Mouse (Mus musculus): ENCODE data around the gene Timm22. TPM values are rescaled to one million over a fixed set of nuclear protein-coding genes. Genes with fewer than 3 reads are reported as not detected.

The Timm22 gene
- polyA plus RNA-seq, 1 experiment from 2014 or later = 52.7 TPM

DNA sequence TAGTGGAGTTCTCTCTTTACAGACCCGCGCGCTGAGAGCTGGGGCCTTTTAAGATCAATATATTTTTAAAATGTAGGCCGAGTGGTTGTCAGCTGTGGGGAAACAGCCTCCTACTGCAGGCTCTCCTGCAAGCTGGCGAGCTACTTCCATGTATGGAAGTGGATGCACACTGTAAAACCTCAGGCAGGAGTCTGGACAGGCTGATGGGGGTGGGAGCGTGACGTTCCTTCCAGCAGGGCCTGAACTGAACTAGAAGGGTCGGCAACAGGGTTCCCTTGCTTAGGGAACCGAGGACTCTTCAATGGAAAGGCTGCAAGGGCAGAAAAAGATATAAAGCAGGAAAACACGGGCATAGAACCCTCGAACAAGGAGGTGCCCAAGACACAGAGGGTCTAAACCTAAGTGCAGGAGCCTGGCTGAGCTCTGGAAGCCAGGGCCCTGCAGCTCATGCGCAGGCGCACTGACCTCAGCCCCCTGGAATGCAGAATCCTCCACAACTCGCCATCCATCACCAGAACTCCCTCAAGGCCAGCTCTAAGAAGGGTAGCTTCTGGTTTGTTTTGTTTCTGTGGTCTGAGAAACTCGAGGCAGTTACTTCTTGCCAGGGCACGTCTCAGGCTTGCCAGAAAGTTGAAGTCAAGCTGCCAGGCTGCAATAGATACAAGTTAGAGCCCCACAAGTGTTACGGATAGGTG is 32.1 kb upstream of the Timm22 start:
- no peak overlapping the region for H3K4me3 ChIP-seq (replicated peaks)
- no peaks in the 10 kb centered on the region for H3K27me3 ChIP-seq
- H3K4me1 ChIP-seq (replicated peaks) = no peaks in the 10 kb centered on the region; the same call in 1 of the 2 replicates
- H3K27ac ChIP-seq = peak overlapping the region; percentile 41; the same call in 1 of the 2 replicates
- H3K4me2 ChIP-seq = no peak overlapping the region
- no peak for ATAC-seq (ENCODE audit: low read depth)
- DNase-seq = no peak
- H3K9ac ChIP-seq = no peak overlapping the region
- no peaks in the 10 kb centered on the region for H3K36me3 ChIP-seq
- H3K9me3 ChIP-seq (replicated peaks) = no peaks in the 10 kb centered on the region
- 61% methylated on average over 17 of the region's 17 CpGs for WGBS (ENCODE audit: insufficient replicate concordance)

DNA sequence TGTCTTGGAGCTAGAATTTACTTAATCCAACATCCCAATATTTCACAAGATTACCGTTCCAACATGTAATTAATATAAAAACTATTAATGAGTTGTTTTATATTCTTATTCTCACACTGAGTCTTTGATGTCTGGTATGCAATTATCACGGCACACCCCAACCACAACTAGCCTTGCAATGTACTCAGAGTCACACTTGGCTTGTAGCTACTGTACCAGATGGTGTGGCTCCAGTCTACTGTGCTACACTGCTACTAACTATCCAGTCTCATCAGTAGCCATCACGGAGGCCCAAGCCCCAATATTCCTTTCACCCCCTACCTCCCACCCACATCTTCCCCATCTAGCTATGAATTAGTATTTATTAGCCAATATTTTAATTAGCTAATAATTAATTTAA is 30.3 kb upstream of the Timm22 start:
- DNase-seq (no peak), ATAC-seq (ENCODE audit: low read depth) (no peak)
- 57% methylated on average over 3 of the region's 3 CpGs for WGBS (ENCODE audit: insufficient replicate concordance)
- Histone ChIP-seq H3K4me2 (no peak overlapping the region), H3K4me1 (replicated peaks) (peaks cover 8% of the 10 kb centered on the region), H3K9me3 (replicated peaks) (no peaks in the 10 kb centered on the region), H3K36me3 (no peaks in the 10 kb centered on the region), H3K27ac (no peak overlapping the region), H3K9ac (no peak overlapping the region), H3K4me3 (replicated peaks) (no peak overlapping the region), H3K27me3 (no peaks in the 10 kb centered on the region)

- no peaks in the 10 kb centered on the region for H3K36me3 ChIP-seq
- H3K4me2 ChIP-seq = no peak overlapping the region
- DNase-seq (no peak), ATAC-seq (ENCODE audit: low read depth) (no peak)
- H3K4me3 ChIP-seq (replicated peaks) = no peak overlapping the region
- H3K27ac ChIP-seq = no peak overlapping the region
- no peaks in the 10 kb centered on the region for H3K9me3 ChIP-seq (replicated peaks)
- peaks cover 8% of the 10 kb centered on the region for H3K4me1 ChIP-seq (replicated peaks)
- no peaks in the 10 kb centered on the region for H3K27me3 ChIP-seq
- WGBS (ENCODE audit: insufficient replicate concordance) = 51% methylated on average over 11 of the region's 11 CpGs
- no peak overlapping the region for H3K9ac ChIP-seq
These were observed 26.7 kb upstream of the Timm22 start for GRCm38 (mm10) chr11:76379921-76380544.

- Histone ChIP-seq H3K4me3 (replicated peaks) (no peak overlapping the region), H3K4me1 (replicated peaks) (peaks cover 8% of the 10 kb centered on the region), H3K27me3 (no peaks in the 10 kb centered on the region), H3K4me2 (no peak overlapping the region), H3K9ac (no peak overlapping the region), H3K36me3 (no peaks in the 10 kb centered on the region), H3K27ac (no peak overlapping the region), H3K9me3 (replicated peaks) (no peaks in the 10 kb centered on the region)
- ATAC-seq (ENCODE audit: low read depth) (no peak), DNase-seq (no peak)
- 64% methylated on average over 15 of the region's 15 CpGs for WGBS (ENCODE audit: insufficient replicate concordance)
These were observed 25.4 kb upstream of the Timm22 start for GRCm38 (mm10) chr11:76381201-76381885.

- DNase-seq (no peak), ATAC-seq (ENCODE audit: low read depth) (no peak)
- no peaks in the 10 kb centered on the region for H3K9me3 ChIP-seq (replicated peaks)
- H3K4me1 ChIP-seq (replicated peaks) = peaks cover 8% of the 10 kb centered on the region
- whole genome bisulfite sequencing (ENCODE audit: insufficient replicate concordance) = 82% methylated on average over 13 of the region's 13 CpGs
- H3K9ac ChIP-seq = no peak overlapping the region
- H3K4me3 ChIP-seq (replicated peaks) = no peak overlapping the region
- H3K4me2 ChIP-seq = no peak overlapping the region
- H3K27me3 ChIP-seq = no peaks in the 10 kb centered on the region
- H3K36me3 ChIP-seq = no peaks in the 10 kb centered on the region
- H3K27ac ChIP-seq = no peak overlapping the region
These were observed 23.9 kb upstream of the Timm22 start for GRCm38 (mm10) chr11:76382711-76383324.

DNA sequence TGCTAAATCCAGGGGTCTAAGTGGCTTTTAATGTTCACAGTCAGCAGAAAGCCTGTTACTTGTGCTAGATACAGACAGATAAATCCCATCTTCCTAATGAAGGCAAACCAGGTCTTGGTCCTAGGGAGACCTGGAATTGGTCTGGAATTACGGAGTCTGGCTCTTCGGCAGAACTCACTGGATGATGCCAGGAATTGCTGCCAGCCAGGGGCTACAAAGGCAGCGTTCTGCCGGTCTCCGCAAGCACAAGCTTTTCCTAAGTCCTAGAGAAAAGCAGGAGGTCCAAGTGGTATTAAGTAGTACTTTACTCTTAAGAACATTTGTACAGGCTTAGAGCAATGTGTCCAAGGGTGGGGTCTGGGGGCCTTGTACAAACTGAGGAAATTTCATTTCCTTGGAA is 22.4 kb upstream of the Timm22 start:
- H3K9ac ChIP-seq = no peak overlapping the region
- no peak for DNase-seq
- peaks cover 12% of the 10 kb centered on the region for H3K4me1 ChIP-seq (replicated peaks)
- no peak overlapping the region for H3K27ac ChIP-seq
- H3K27me3 ChIP-seq = no peaks in the 10 kb centered on the region
- no peaks in the 10 kb centered on the region for H3K9me3 ChIP-seq (replicated peaks)
- no peaks in the 10 kb centered on the region for H3K36me3 ChIP-seq
- no peak for ATAC-seq (ENCODE audit: low read depth)
- H3K4me2 ChIP-seq = no peak overlapping the region
- H3K4me3 ChIP-seq (replicated peaks) = no peak overlapping the region
- 89% methylated on average over 5 of the region's 5 CpGs for WGBS (ENCODE audit: insufficient replicate concordance)

GRCm38 (mm10) chr11:76385017-76385416 is 21.7 kb upstream of the Timm22 start:
- Histone ChIP-seq H3K9me3 (replicated peaks) (no peaks in the 10 kb centered on the region), H3K9ac (no peak overlapping the region), H3K27ac (no peak overlapping the region), H3K36me3 (no peaks in the 10 kb centered on the region), H3K4me1 (replicated peaks) (peaks cover 8% of the 10 kb centered on the region), H3K4me3 (replicated peaks) (no peak overlapping the region), H3K4me2 (no peak overlapping the region), H3K27me3 (no peaks in the 10 kb centered on the region)
- no peak for ATAC-seq (ENCODE audit: low read depth)
- no peak for DNase-seq
- 73% methylated on average over 4 of the region's 4 CpGs for WGBS (ENCODE audit: insufficient replicate concordance)

GRCm38 (mm10) chr11:76385746-76386145 is 21.0 kb upstream of the Timm22 start:
- no peaks in the 10 kb centered on the region for H3K27me3 ChIP-seq
- no peaks in the 10 kb centered on the region for H3K36me3 ChIP-seq
- WGBS (ENCODE audit: insufficient replicate concordance) = 68% methylated on average over 3 of the region's 3 CpGs
- H3K4me2 ChIP-seq = no peak overlapping the region
- no peak overlapping the region for H3K4me3 ChIP-seq (replicated peaks)
- ATAC-seq (ENCODE audit: low read depth) = no peak
- H3K4me1 ChIP-seq (replicated peaks) = 0 out of 2 replicates have a peak, but pooled peaks cover 3% of the 10 kb centered on the region
- no peaks in the 10 kb centered on the region for H3K9me3 ChIP-seq (replicated peaks)
- no peak for DNase-seq
- no peak overlapping the region for H3K27ac ChIP-seq
- no peak overlapping the region for H3K9ac ChIP-seq

- DNase-seq = no peak
- no peak for ATAC-seq (ENCODE audit: low read depth)
- H3K36me3 ChIP-seq = no peaks in the 10 kb centered on the region
- no peak overlapping the region for H3K27ac ChIP-seq
- H3K9ac ChIP-seq = no peak overlapping the region
- no peak overlapping the region for H3K4me3 ChIP-seq (replicated peaks)
- no peaks in the 10 kb centered on the region for H3K27me3 ChIP-seq
- no peaks in the 10 kb centered on the region for H3K9me3 ChIP-seq (replicated peaks)
- H3K4me1 ChIP-seq (replicated peaks) = 0 out of 2 replicates have a peak, but pooled peaks cover 3% of the 10 kb centered on the region
- WGBS (ENCODE audit: insufficient replicate concordance) = 69% methylated on average over 1 of the region's 1 CpGs
- H3K4me2 ChIP-seq = no peak overlapping the region
These were observed 19.7 kb upstream of the Timm22 start for GRCm38 (mm10) chr11:76387097-76387496.

GRCm38 (mm10) chr11:76388711-76389110 is 18.0 kb upstream of the Timm22 start:
- no peak overlapping the region for H3K27ac ChIP-seq
- no peak overlapping the region for H3K9ac ChIP-seq
- no peak for ATAC-seq (ENCODE audit: low read depth)
- WGBS (ENCODE audit: insufficient replicate concordance) = 57% methylated on average over 7 of the region's 7 CpGs
- no peaks in the 10 kb centered on the region for H3K36me3 ChIP-seq
- H3K27me3 ChIP-seq = no peaks in the 10 kb centered on the region
- no peak overlapping the region for H3K4me3 ChIP-seq (replicated peaks)
- peak overlapping the region; percentile 29; the same call in 1 of the 2 replicates for H3K4me2 ChIP-seq
- H3K4me1 ChIP-seq (replicated peaks) = 0 out of 2 replicates have a peak, but pooled peaks cover 3% of the 10 kb centered on the region
- no peaks in the 10 kb centered on the region for H3K9me3 ChIP-seq (replicated peaks)
- DNase-seq = no peak

GRCm38 (mm10) chr11:76392532-76392931 is 14.2 kb upstream of the Timm22 start:
- WGBS (ENCODE audit: insufficient replicate concordance) = 78% methylated on average over 7 of the region's 7 CpGs
- no peak overlapping the region for H3K4me2 ChIP-seq
- no peak overlapping the region for H3K4me3 ChIP-seq (replicated peaks)
- ATAC-seq (ENCODE audit: low read depth) (no peak), DNase-seq (no peak)
- H3K9me3 ChIP-seq (replicated peaks) = no peaks in the 10 kb centered on the region
- peaks cover 4% of the 10 kb centered on the region; the same call in 1 of the 2 replicates for H3K4me1 ChIP-seq (replicated peaks)
- 0 out of 2 replicates have a peak, but pooled peaks cover 3% of the 10 kb centered on the region for H3K27me3 ChIP-seq
- no peaks in the 10 kb centered on the region for H3K36me3 ChIP-seq
- no peak overlapping the region for H3K9ac ChIP-seq
- H3K27ac ChIP-seq = no peak overlapping the region

Measured in liver, embryonic 13.5 days (tissue).